Mouse (Mus musculus) ES-E14 (cell line): ENCODE results near the gene Slc22a3. TPM values are rescaled to one million over a fixed set of nuclear protein-coding genes. Genes with fewer than 3 reads are reported as not detected.

ENCODE experiments used
- DNase-seq: peaks from one replicate; pipeline ENCODE4 v3.0.0-alpha.2; 2013; ENCODE audit warnings: low read depth, low spot score
- H3K27ac ChIP-seq: 2 replicates; pipeline ENCODE4 v1.5.1; 2012; ENCODE audit warnings: low read depth, mild to moderate bottlenecking, low read length, moderate library complexity, mixed read lengths; ENCODE audit not compliant: poor library complexity, insufficient read depth, severe bottlenecking
- H3K36me3 ChIP-seq: 2 replicates; pipeline ENCODE4 v1.6.1; 2012; ENCODE audit warnings: mild to moderate bottlenecking, low read length, moderate library complexity, mixed read lengths; ENCODE audit not compliant: control insufficient read depth, poor library complexity, insufficient read depth, severe bottlenecking
- H3K4me1 ChIP-seq, 2 experiments: fragments of 150-350 bp in 1 of 2; sonication (generic) in 1 of 2; 2 replicates each; pipeline ENCODE4 v1.6.1; 2012; ENCODE audit warnings: low read length in 2 of 2, mild to moderate bottlenecking in 1 of 2, mixed read lengths in 1 of 2; ENCODE audit not compliant: control insufficient read depth in 2 of 2, insufficient read depth in 2 of 2, poor library complexity in 1 of 2
- H3K4me3 ChIP-seq, 2 experiments: fragments of 150-350 bp in 1 of 2; sonication (generic) in 1 of 2; 2 replicates each; pipeline ENCODE4 v1.5.1; 2012; ENCODE audit warnings: low read length in 2 of 2, low read depth in 1 of 2, mild to moderate bottlenecking in 1 of 2, mixed read lengths in 1 of 2; ENCODE audit not compliant: insufficient read depth in 1 of 2, poor library complexity in 1 of 2, severe bottlenecking in 1 of 2
- H3K9ac ChIP-seq: 2 replicates; pipeline ENCODE4 v1.6.1; 2012; ENCODE audit warnings: low read depth, mild to moderate bottlenecking, low read length, mixed read lengths; ENCODE audit not compliant: poor library complexity, insufficient read depth, severe bottlenecking
- H3K9me3 ChIP-seq: fragments of 150-350 bp; sonication (generic); 2 replicates; pipeline ENCODE4 v1.6.1; 2012; ENCODE audit warnings: low read depth, mild to moderate bottlenecking, low read length; ENCODE audit not compliant: control insufficient read depth, insufficient read depth
- CHD2 ChIP-seq: IDR thresholded peaks from 2 replicates; pipeline ENCODE4 v1.6.1; 2014; ENCODE audit warnings: mild to moderate bottlenecking, low read depth, low read length, inconsistent platforms
- HCFC1 ChIP-seq: IDR thresholded peaks from 2 replicates; pipeline ENCODE4 v1.6.1; 2012; ENCODE audit warnings: low read length, inconsistent platforms, borderline replicate concordance; ENCODE audit not compliant: insufficient read depth
- MAFK ChIP-seq: IDR thresholded peaks from 2 replicates; pipeline ENCODE4 v1.6.1; 2014; ENCODE audit warnings: mild to moderate bottlenecking, low read depth, low read length, inconsistent platforms; ENCODE audit not compliant: insufficient read depth
- ZC3H11A ChIP-seq: IDR thresholded peaks from 2 replicates; pipeline ENCODE4 v1.6.1; 2012; ENCODE audit warnings: low read depth, mild to moderate bottlenecking, inconsistent platforms, low read length, borderline replicate concordance
- ZNF384 ChIP-seq: IDR thresholded peaks from 2 replicates; pipeline ENCODE4 v1.6.1; 2012; ENCODE audit warnings: low read depth, low read length, inconsistent platforms
- in situ Hi-C, 2 experiments: fragments of 600-800 bp; cut with MboI; formaldehyde crosslinking; loops; one replicate each; pipeline ENCODE4 v1.15.1; 2025; ENCODE audit warnings: low sequenced_read_pairs in 2 of 2, inconsistent platforms in 1 of 2; ENCODE audit not compliant: unreplicated experiment in 2 of 2
- total RNA-seq: library from RNA; depleted of rRNA; stranded (reverse); fragments of 300-350 nt; gene quantifications from 2 replicates; pipeline ENCODE4 v1.2.3, GENCODE M21; 2012

Slc22a3 gene
- total RNA-seq, 1 experiment, result 0.22 TPM

GRCm38 (mm10) chr17:12388239-12388638 is 119.3 kb downstream of the Slc22a3 start:
- in situ Hi-C loops, result no loop called here
- no peak for TF ChIP-seq ZC3H11A
- TF ChIP-seq HCFC1, result no peak
- TF ChIP-seq CHD2, result no peak
- no peak for TF ChIP-seq ZNF384
- TF ChIP-seq MAFK, result no peak
- Histone ChIP-seq H3K27ac (no peak overlapping the region), H3K9me3 (no peaks in the 10 kb centered on the region), H3K4me1 (no peaks in the 10 kb centered on the region), H3K4me3 (no peak overlapping the region), H3K9ac (no peak overlapping the region), H3K36me3 (no peaks in the 10 kb centered on the region)
- DNase-seq, result no peak

GRCm38 (mm10) chr17:12387781-12388180 is 119.7 kb downstream of the Slc22a3 start:
- TF ChIP-seq HCFC1, result no peak
- no peak for TF ChIP-seq CHD2
- no peak for TF ChIP-seq ZC3H11A
- no peak for TF ChIP-seq ZNF384
- no peak for TF ChIP-seq MAFK
- H3K27ac ChIP-seq, result no peak overlapping the region
- in situ Hi-C loops, result no loop called here
- no peak overlapping the region for H3K4me3 ChIP-seq
- H3K36me3 ChIP-seq, result no peaks in the 10 kb centered on the region
- H3K9me3 ChIP-seq, result no peaks in the 10 kb centered on the region
- H3K4me1 ChIP-seq, result no peaks in the 10 kb centered on the region
- DNase-seq, result no peak
- no peak overlapping the region for H3K9ac ChIP-seq

- DNase-seq, result no peak
- Histone ChIP-seq H3K27ac (no peak overlapping the region), H3K36me3 (no peaks in the 10 kb centered on the region), H3K4me3 (no peak overlapping the region), H3K9ac (no peak overlapping the region), H3K4me1 (no peaks in the 10 kb centered on the region), H3K9me3 (no peaks in the 10 kb centered on the region)
- TF ChIP-seq MAFK, result no peak
- in situ Hi-C loops, result no loop called here
Measured at GRCm38 (mm10) chr17:12385049-12385794, 122.3 kb downstream of the Slc22a3 start.

- Histone ChIP-seq H3K4me1 (no peaks in the 10 kb centered on the region), H3K9me3 (no peaks in the 10 kb centered on the region), H3K9ac (no peak overlapping the region), H3K36me3 (no peaks in the 10 kb centered on the region), H3K27ac (no peak overlapping the region), H3K4me3 (no peak overlapping the region)
- no peak for DNase-seq
- in situ Hi-C loops, result no loop called here
- TF ChIP-seq MAFK (no peak), ZNF384 (no peak), ZC3H11A (no peak), HCFC1 (no peak), CHD2 (no peak)
Measured at GRCm38 (mm10) chr17:12382531-12382930, 125.0 kb downstream of the Slc22a3 start.

- Histone ChIP-seq H3K27ac (no peak overlapping the region), H3K4me1 (no peaks in the 10 kb centered on the region), H3K36me3 (no peaks in the 10 kb centered on the region), H3K9ac (no peak overlapping the region), H3K4me3 (no peak overlapping the region), H3K9me3 (no peaks in the 10 kb centered on the region)
- TF ChIP-seq ZC3H11A (no peak), MAFK (no peak), HCFC1 (no peak), ZNF384 (no peak), CHD2 (no peak)
- in situ Hi-C loops, result no loop called here
- DNase-seq, result no peak
Measured at GRCm38 (mm10) chr17:12381579-12381978, 125.9 kb downstream of the Slc22a3 start.
